Mouse (Mus musculus) CD4-positive, CD25-positive, alpha-beta regulatory T cell, adult 4 months (primary cell): Measurements from ENCODE around the gene Eif4g1. TPM values are rescaled to one million over a fixed set of nuclear protein-coding genes. Genes with fewer than 3 reads are reported as not detected.

Source experiments
- ATAC-seq: one replicate; pipeline ENCODE4 v1.8.0; 2017
- polyA plus RNA-seq, 2 experiments: library from polyadenylated mRNA; unstranded; fragments of 100-300 nt; shearing (Covaris generic); gene quantifications; one replicate each; pipeline ENCODE4 v1.2.1; 2017

Eif4g1 gene
- polyA plus RNA-seq, 2 experiments from 2014 or later, result 56.0 to 66.6 TPM

DNA sequence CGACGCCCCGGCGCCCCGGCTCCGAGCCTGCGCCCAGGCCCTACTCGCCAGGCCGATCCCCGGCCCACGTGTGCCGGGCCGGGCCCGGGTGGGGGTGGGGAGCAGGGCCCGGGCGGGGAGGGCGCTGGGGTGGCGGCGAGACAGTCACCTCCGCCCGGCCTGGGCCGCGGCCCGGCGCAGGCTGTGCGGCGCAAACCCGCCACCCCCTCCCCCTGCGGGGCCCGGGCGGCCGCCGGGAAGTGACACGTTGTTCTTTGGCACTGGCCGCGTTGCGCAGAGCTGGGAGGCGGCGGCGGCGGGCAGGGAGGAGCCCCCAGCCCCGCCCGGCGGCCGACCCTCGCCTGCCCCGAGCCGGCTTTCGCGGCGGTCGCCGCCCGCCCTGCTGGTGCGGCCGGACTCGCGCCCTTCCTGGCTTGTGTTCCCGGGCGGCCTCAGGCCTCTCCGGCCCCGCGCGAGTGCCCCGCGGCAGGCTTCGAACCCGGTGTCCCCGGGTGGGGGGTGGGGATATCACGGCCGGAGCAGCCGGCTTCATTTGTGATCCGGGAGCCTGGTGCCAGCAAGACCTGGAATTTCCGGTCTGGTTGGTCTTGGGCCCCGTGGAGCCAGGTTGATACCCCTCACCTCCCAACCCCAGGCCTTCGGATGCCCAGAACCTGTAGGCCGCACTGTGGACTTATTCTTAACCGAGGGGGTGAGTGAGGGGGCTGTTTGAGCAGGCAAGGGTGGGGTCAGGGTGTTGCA lies 5.0 kb downstream of the Eif4g1 start:
- peak; percentile 40 for ATAC-seq

DNA sequence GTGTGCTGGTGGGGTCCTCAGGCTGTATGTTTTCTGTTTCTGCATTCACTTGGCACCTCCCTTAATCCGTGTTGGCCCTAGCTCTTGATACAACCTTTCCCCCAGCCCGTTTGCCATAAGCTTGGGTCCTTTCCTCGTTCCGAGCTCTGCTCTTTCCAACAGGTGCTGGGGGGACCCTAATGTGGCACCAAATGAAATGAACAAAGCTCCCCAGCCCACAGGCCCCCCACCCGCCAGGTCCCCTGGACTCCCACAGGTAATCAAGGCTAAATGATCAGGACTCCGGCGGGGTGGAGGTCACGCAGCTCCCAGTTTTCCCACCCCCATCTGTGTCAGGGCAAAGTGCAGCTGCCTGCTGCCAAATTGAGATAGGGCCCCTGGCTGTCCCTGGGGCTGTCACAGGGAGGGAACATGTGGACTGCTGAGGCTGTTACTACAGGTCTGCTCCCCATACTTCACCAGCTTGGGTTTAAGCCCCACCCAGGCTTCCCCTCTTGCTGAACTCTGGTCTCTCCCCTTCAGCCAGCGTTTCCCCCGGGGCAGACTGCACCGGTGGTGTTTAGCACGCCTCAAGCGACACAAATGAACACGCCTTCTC lies 5.7 kb downstream of the Eif4g1 start:
- no peak for ATAC-seq

DNA sequence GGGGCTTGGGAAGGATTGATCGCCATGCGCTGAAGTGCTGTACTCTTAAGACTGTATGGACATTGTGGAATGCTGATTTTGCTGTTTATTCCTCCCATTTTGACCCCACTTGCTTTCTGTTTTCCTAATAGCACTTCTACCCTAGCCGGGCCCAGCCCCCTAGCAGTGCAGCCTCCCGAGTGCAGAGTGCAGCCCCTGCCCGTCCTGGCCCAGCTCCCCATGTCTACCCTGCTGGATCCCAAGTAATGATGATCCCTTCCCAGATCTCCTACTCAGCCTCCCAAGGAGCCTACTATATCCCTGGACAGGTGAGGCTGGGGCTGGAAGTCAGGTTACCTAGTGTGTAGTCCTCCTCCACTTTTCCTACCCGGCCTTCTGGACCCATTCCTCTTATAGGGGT lies 7.1 kb downstream of the Eif4g1 start:
- no peak for ATAC-seq

GRCm38 (mm10) chr16:20676702-20677101 lies 8.6 kb downstream of the Eif4g1 start:
- no peak for ATAC-seq

DNA sequence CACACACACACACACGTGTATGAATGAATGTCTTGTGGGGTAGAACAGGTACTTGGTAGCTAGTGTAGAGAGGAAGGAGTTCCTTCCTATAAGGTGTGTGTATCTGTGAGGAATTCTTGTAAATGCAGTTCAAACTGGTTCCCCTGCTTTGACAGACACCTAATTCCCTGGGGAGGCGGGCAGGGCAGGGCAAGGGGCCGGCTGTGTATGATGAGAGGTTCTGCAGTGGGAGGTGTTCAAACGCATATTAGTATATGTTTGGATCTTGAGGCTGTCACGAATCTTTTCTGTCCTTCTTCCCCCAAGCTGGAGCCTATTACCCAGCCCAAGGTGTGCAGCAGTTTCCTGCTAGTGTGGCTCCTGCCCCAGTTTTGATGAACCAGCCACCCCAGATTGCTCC lies 9.3 kb downstream of the Eif4g1 start:
- ATAC-seq, result no peak

- ATAC-seq, result no peak
These were observed 10.0 kb downstream of the Eif4g1 start for GRCm38 (mm10) chr16:20677974-20678675.

DNA sequence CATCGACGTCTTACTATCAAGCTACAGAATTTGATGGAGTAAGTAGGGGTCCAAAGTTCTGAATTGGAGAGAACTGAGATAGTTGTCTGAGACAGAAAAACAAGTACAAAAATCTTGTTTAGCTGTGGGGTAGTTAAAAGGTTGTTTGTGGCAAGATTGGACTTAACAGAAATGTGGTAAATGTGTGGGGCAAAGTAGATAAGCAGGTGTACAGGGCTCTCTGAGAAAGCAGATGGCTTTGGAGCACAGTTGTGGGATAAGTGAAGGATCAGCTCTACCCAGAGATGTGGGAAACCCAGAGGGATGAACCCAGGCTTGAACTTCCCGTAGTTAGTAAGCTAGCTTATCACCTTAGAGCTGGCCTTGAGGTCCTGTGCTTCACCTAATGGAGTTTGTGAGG lies 22.7 kb downstream of the Eif4g1 start:
- no peak for ATAC-seq

- no peak for ATAC-seq
These were observed 23.5 kb downstream of the Eif4g1 start for GRCm38 (mm10) chr16:20691617-20692016.

DNA sequence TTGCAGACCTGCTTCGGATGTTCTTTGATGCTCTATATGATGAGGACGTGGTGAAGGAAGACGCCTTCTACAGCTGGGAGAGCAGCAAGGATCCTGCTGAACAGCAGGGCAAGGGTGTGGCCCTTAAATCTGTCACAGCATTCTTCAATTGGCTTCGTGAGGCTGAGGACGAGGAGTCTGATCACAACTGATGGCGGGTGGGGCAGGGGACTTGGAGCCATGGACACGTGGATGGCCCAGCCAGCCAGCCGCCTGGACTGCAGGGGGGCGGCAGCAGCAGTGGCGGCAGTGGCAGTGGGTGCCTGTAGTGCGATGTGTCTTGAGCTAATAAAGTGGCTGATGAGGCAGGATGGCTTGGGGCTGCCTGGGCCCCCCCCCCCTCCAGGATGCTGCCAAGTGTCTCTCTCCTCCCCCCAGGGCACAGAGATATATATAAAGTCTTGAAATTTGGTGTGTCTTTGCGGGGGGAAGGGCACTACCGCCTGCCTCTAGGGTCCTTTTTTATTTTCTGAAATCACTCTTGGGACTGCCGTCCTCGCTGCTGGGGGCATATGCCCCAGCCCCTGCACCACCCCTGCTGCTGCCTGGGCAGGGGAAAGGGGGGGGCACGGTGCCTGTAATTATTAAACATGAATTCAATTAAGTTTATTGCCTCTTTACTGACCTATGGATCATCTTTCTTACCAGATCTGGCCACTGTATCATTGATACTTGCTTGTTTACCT lies 24.3 kb downstream of the Eif4g1 start:
- no peak for ATAC-seq

GRCm38 (mm10) chr16:20693111-20693701 lies 25.1 kb downstream of the Eif4g1 start, which contains the start of gene Fam131a:
Gene Fam131a, plus strand, starts transcription at chr16:20693241.
- ATAC-seq, result peak; percentile 76

DNA sequence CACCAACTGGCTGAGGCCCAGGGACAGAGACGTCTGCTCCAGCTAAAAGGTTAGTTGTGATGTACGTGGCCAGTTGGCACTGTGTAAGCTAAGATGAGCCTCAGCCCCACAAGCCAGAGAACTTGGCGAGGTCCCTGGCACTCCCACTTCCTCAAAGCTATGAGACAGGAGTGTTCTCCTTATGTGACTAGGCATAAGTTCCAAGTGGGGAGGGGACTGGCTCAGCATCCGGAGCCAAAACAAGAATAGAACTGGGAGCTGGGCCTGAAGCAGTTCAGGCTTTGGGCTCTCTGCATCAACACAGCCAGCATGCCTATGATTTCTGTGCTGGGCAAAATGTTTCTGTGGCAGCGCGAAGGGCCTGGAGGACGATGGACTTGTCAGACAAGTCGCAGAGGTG lies 26.7 kb downstream of the Eif4g1 start:
- no peak for ATAC-seq

GRCm38 (mm10) chr16:20695622-20696323 lies 27.7 kb downstream of the Eif4g1 start:
- ATAC-seq, result peak; percentile 40

DNA sequence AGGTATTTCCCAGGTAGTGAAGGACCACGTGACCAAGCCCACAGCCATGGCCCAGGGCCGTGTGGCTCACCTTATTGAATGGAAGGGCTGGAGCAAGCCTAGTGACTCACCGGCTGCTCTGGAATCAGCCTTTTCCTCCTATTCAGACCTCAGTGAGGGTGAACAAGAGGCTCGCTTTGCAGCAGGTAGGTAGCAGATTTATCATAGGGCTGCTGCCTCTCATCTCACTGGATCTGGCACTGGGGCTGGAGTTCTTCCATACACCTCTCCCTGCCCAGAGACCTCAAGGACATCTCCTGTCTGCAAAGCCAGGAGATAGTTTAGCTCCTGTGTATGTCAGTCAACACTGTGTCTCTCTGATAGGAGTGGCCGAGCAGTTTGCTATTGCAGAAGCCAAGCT lies 31.2 kb downstream of the Eif4g1 start:
- ATAC-seq, result no peak

GRCm38 (mm10) chr16:20700036-20700435 lies 31.9 kb downstream of the Eif4g1 start:
- no peak for ATAC-seq

GRCm38 (mm10) chr16:20701316-20701715 lies 33.2 kb downstream of the Eif4g1 start:
- ATAC-seq, result no peak

GRCm38 (mm10) chr16:20701729-20702521 lies 33.8 kb downstream of the Eif4g1 start:
- ATAC-seq, result no peak

- ATAC-seq, result peak; percentile 54
These were observed 34.4 kb downstream of the Eif4g1 start for GRCm38 (mm10) chr16:20702522-20702893.

- no peak for ATAC-seq
These were observed 35.0 kb downstream of the Eif4g1 start for GRCm38 (mm10) chr16:20703071-20703470.

DNA sequence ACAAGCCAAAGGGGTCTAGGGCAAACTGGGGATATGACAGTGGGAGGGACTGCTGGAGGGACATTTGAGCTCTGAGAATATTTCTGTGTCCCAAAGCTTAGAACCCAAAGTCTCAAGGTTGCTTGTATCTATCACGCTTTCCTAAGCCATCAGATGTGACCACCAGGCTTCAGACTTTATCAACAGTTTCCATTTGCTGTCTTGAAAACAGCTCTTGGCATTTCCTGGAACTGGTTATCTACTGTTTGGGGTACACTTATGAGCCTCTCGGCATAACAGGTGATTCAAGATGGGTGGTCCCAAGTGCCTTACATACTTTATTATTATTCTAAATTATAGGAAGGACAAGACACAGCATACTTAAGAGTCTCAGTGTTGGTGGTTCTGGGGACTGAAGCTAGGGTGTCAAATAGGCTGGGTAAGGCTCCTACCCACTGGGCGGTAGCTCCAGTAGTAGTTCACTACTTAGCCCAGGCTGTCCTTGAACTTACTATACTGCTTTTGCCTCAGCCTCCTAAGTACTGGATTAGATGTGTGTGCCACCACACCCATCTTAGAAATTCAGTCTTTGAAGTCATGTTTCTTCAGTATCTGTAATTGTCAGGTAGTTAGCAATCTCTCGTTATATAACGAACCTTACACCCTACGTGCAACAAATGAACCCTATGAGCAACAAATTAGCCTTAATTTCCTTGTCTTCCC lies 35.7 kb downstream of the Eif4g1 start:
- ATAC-seq, result no peak

DNA sequence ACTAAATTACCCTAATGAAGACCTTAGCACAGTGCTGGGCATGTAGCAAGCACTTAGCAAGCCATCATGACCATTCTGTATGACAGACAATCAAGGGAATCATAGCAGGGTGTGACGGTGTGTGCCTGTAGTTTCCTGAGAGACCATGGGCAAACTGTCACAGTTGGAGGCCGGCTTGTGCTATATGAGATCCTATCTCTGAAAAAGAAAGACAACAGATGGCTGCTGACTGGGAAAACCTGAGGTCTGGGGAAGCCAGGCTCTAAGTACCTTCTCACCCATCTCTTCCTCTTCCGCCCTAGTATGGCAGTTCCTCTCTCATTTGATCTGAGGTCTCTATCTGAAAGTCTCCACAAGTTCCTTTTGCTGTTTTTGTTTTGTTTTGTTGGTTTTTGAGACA lies 37.7 kb downstream of the Eif4g1 start:
- no peak for ATAC-seq
